Mouse (Mus musculus) kidney, embryonic 15.5 days (tissue): ENCODE results near the gene Aqp9. TPM values are rescaled to one million over a fixed set of nuclear protein-coding genes. Genes with fewer than 3 reads are reported as not detected.
A peak's percentile ranks its signal among the peaks of the same experiment; 100 is the strongest.

ENCODE experiments used
- ATAC-seq: fragments of 200-750 bp; cut with Nextera tagmentation; replicated peaks from 2 replicates; pipeline ENCODE4 v1.8.0; 2017; ENCODE audit warnings: moderate TSS enrichment; ENCODE audit not compliant: low FRiP score
- H3K27ac ChIP-seq: fragments of 300-500 bp; sonication (generic); 2 replicates; pipeline ENCODE4 v1.5.1; 2015; ENCODE audit warnings: mild to moderate bottlenecking, inconsistent platforms
- H3K27me3 ChIP-seq: fragments of 300-500 bp; sonication (generic); 2 replicates; pipeline ENCODE4 v1.6.1; 2015; ENCODE audit warnings: inconsistent platforms
- H3K36me3 ChIP-seq: fragments of 300-500 bp; sonication (generic); 2 replicates; pipeline ENCODE4 v1.6.1; 2015; ENCODE audit warnings: inconsistent platforms
- H3K4me1 ChIP-seq: fragments of 300-500 bp; sonication (generic); 2 replicates; pipeline ENCODE4 v1.6.1; 2015; ENCODE audit warnings: inconsistent platforms
- H3K4me2 ChIP-seq: fragments of 300-500 bp; sonication (generic); 2 replicates; pipeline ENCODE4 v1.6.1; 2015; ENCODE audit warnings: moderate library complexity, mild to moderate bottlenecking, inconsistent platforms
- H3K4me3 ChIP-seq: fragments of 300-500 bp; sonication (generic); replicated peaks from 2 replicates; pipeline ENCODE4 v1.5.1; 2015; ENCODE audit warnings: mild to moderate bottlenecking, inconsistent platforms
- H3K9ac ChIP-seq: fragments of 300-500 bp; sonication (generic); 2 replicates; pipeline ENCODE4 v1.6.1; 2015; ENCODE audit warnings: mild to moderate bottlenecking, inconsistent platforms
- H3K9me3 ChIP-seq: fragments of 300-500 bp; sonication (generic); replicated peaks from 2 replicates; pipeline ENCODE4 v1.6.1; 2016; ENCODE audit warnings: inconsistent platforms
- WGBS: fragments of 180-500 bp; shearing (Covaris S2); methylation state at CpG from one replicate; pipeline ENCODE4 v1.1.7; 2015; ENCODE audit warnings: mixed read lengths; 5-methylcytosine and 5-hydroxymethylcytosine counted together
- polyA plus RNA-seq: library from polyadenylated mRNA; unstranded; fragments of >200 nt; fragmentation: Nextera tagmentation; extraction: Ambion mirVana; gene quantifications from 2 replicates; pipeline ENCODE4 v1.2.1, GENCODE M21; 2015

The Aqp9 gene
- polyA plus RNA-seq, 1 experiment from 2014 or later = 0.22 TPM

DNA sequence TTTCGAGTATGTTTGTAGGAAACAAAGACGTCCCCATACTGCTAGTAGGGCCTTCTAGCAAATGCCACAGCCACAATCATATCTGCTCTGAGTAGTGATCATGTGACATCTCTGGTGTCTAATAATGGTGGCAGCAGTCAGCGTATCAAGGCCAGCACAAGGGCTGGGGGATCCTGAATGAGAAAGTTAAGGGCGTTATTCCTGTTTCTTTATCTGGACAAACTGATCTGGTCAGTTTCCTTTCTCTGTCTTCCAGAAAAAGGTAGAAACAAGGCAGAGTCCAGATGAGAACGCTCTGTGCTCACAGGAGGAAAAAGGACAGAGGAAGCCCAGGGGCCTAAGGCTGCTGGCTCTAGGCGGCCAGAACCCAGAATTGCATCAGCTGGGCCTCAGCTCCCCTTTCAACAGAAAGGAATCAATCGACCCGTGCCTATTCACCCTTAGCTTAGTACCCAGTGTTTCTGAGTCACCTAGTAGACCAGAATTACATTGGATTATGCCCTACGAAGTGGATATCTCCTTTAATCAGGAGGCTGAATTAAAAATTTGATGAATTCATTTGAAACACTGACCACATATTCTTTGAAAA, 11.9 kb downstream of the Aqp9 start:
- Histone ChIP-seq H3K4me3 (no peak overlapping the region), H3K4me2 (no peak overlapping the region), H3K9me3 (no peaks in the 10 kb centered on the region), H3K27ac (no peak overlapping the region), H3K27me3 (no peaks in the 10 kb centered on the region), H3K9ac (no peak overlapping the region), H3K4me1 (no peaks in the 10 kb centered on the region), H3K36me3 (no peaks in the 10 kb centered on the region)
- ATAC-seq = no peak
- WGBS = 70% methylated on average over 9 of the region's 9 CpGs

DNA sequence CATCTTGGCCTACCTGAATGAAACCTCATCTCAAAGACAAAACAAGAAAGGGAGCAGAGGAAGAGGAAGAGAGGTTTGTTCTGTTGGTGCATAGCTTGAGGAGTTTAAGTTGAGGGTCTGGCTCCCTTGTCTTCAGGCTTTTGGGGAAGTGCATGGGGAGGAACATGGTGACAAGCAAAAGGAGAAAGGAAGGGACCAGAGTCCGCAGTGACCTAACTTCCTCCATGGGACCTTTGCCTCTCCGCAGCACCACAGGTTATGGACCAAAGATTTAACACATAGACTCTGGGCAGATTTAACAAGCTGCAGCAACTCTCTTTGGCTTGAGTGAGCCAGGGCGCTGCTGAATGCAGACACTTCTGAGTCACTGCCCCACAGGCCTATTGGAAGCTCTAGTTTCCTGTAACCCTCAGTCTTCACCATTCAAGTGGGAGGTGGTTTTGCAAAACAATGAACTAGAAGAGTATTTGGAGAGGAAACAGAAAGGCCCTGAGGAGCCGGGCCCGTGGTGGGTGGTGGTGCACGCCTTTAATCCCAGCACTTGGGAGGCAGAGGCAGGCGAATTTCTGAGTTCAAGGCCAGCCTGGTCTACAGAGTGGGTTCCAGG, 13.0 kb downstream of the Aqp9 start:
- Histone ChIP-seq H3K36me3 (no peaks in the 10 kb centered on the region), H3K27me3 (no peaks in the 10 kb centered on the region), H3K4me2 (no peak overlapping the region), H3K4me1 (no peaks in the 10 kb centered on the region), H3K4me3 (no peak overlapping the region), H3K9ac (no peak overlapping the region), H3K27ac (no peak overlapping the region), H3K9me3 (no peaks in the 10 kb centered on the region)
- WGBS = 86% methylated on average over 7 of the region's 7 CpGs
- no peak for ATAC-seq

DNA sequence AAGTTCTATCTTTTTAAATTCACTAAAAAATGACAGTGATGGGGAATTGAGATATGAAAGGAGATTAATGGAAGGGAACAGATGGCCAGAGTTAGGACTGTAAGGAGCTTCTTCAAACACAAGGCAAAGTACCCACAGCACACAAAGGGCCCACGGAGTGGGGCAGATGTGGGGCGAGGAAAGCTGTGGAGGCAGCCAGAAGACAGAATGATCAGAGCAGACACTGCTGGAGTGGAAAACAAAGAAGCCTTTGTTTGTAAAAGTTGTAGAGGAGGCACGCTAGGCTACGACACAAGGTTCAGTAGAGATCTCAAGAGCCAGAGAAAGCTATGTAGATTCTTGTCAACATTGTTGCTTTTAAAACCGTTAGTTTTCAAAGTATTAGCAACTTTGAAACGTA, 17.1 kb downstream of the Aqp9 start:
- Histone ChIP-seq H3K4me1 (no peaks in the 10 kb centered on the region), H3K27me3 (no peaks in the 10 kb centered on the region), H3K27ac (no peak overlapping the region), H3K4me2 (no peak overlapping the region), H3K36me3 (no peaks in the 10 kb centered on the region), H3K9ac (no peak overlapping the region), H3K4me3 (no peak overlapping the region), H3K9me3 (no peaks in the 10 kb centered on the region)
- no peak for ATAC-seq
- WGBS = 79% methylated on average over 6 of the region's 6 CpGs

DNA sequence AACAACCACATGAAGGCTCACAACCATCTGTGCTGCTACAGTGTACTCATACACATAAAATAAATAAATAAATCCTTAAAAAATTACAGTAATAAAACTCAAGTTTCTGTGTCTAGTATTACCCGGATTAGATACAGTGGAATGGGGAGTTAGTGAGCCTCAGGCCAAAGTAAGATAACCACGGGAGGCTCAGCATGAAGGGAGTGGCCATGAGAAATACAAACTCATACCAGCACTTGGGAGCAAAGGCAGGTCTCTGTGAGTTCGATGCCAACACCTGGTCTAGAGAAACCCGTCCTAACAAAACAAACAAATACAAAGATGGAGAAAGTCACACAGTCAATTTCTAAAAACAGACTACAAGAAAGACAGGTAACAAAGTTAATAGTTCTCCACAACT, 18.3 kb downstream of the Aqp9 start:
- no peak for ATAC-seq
- Histone ChIP-seq H3K36me3 (no peaks in the 10 kb centered on the region), H3K4me1 (no peaks in the 10 kb centered on the region), H3K4me3 (no peak overlapping the region), H3K4me2 (no peak overlapping the region), H3K9ac (no peak overlapping the region), H3K27me3 (no peaks in the 10 kb centered on the region), H3K27ac (no peak overlapping the region), H3K9me3 (no peaks in the 10 kb centered on the region)
- 79% methylated on average over 4 of the region's 4 CpGs for WGBS

DNA sequence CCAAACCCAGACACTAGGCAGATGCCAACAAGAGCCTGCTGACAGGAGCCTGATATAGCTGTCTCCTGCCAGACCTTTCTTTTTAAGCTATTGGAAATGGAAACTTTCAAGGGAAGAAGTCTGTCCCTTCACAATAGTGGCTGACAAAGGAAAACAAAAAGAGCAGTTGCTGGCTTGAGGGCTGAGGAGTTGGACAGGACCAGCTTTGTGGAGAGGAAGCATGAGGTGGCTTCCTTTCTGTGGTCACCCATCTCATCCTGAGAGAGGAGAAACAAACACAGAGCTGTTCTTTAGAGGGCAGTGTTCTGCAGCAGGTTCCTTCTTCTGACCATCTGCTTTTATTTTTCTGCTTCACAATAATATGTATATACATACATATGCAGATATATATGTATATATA, 19.6 kb downstream of the Aqp9 start:
- Histone ChIP-seq H3K9ac (no peak overlapping the region), H3K27me3 (no peaks in the 10 kb centered on the region), H3K36me3 (no peaks in the 10 kb centered on the region), H3K4me2 (no peak overlapping the region), H3K4me1 (no peaks in the 10 kb centered on the region), H3K9me3 (no peaks in the 10 kb centered on the region), H3K4me3 (no peak overlapping the region), H3K27ac (no peak overlapping the region)
- no peak for ATAC-seq

DNA sequence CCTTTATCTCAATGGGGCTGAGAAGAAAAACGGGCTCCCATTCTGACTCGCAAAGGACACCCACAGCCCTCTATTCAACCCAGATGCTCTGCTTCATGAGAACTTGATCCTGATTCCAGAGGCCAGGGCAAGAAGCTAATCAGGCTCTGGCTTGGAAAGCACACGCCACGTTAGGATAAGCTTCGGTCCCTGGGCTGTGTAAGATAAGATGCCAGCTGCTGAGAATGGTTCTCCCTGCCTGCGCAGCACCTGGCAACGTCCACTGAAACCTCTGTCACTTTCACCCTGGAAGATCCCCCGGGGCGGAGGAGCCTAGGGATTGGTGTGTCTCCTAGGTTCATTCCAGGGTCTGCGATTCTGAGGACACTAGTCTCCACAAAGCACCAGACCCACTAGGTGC, 22.3 kb downstream of the Aqp9 start:
- Histone ChIP-seq H3K4me2 (no peak overlapping the region), H3K36me3 (no peaks in the 10 kb centered on the region), H3K27me3 (no peaks in the 10 kb centered on the region), H3K9me3 (no peaks in the 10 kb centered on the region), H3K9ac (no peak overlapping the region), H3K4me3 (no peak overlapping the region), H3K27ac (no peak overlapping the region), H3K4me1 (no peaks in the 10 kb centered on the region)
- WGBS = 90% methylated on average over 10 of the region's 10 CpGs
- 0 out of 2 replicates have a peak, but pooled peaks have one; percentile 43 for ATAC-seq

DNA sequence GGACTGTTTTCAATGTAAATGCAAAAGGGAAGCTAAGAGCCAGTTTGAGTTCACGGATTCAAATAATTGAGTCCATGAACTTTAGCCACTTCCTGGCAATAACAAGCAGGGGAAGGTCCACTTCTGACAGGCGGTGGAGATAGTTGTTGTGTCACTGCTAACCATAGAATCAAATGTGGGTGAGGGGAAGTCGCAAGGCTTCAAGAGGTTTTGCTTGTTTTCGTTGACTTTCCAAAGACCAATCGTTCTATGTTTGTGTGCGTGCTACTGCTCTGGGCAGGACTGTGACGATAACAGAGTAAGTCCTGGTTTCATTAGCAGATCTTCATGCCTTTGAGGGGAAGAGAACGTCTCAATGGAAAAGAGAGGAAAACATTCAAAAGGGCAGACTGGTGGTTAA, 28.3 kb downstream of the Aqp9 start:
- no peak overlapping the region for H3K4me3 ChIP-seq
- no peak overlapping the region for H3K27ac ChIP-seq
- H3K4me2 ChIP-seq = no peak overlapping the region
- no peaks in the 10 kb centered on the region for H3K9me3 ChIP-seq
- H3K4me1 ChIP-seq = 0 out of 2 replicates have a peak, but pooled peaks cover 7% of the 10 kb centered on the region
- H3K9ac ChIP-seq = no peak overlapping the region
- H3K36me3 ChIP-seq = no peaks in the 10 kb centered on the region
- WGBS = 82% methylated on average over 8 of the region's 8 CpGs
- no peak for ATAC-seq
- H3K27me3 ChIP-seq = no peaks in the 10 kb centered on the region

DNA sequence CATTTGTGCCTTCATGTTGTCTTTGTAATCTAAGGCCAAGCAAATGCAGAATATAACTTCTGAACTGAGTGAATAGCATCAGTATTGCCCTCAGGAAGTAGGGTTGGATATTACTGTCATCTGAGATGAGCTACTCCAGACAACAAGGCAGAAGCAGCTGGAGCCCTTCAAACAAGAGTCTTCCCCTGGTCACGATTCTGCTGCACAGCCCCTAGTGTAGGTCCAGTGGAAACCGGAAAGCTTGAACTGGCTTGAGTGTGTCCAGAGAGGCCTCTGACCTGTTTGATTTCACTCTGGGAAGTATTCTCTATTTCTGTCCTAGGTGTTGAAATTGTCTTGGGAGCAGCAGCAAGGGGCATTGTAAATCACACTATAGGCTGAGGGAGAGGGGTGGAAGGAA, 29.5 kb downstream of the Aqp9 start:
- ATAC-seq = no peak
- H3K4me2 ChIP-seq = no peak overlapping the region
- 0 out of 2 replicates have a peak, but pooled peaks cover 7% of the 10 kb centered on the region for H3K4me1 ChIP-seq
- no peak overlapping the region for H3K27ac ChIP-seq
- H3K9ac ChIP-seq = no peak overlapping the region
- no peaks in the 10 kb centered on the region for H3K27me3 ChIP-seq
- H3K4me3 ChIP-seq = no peak overlapping the region
- H3K36me3 ChIP-seq = no peaks in the 10 kb centered on the region
- 41% methylated on average over 2 of the region's 2 CpGs for WGBS
- no peaks in the 10 kb centered on the region for H3K9me3 ChIP-seq

DNA sequence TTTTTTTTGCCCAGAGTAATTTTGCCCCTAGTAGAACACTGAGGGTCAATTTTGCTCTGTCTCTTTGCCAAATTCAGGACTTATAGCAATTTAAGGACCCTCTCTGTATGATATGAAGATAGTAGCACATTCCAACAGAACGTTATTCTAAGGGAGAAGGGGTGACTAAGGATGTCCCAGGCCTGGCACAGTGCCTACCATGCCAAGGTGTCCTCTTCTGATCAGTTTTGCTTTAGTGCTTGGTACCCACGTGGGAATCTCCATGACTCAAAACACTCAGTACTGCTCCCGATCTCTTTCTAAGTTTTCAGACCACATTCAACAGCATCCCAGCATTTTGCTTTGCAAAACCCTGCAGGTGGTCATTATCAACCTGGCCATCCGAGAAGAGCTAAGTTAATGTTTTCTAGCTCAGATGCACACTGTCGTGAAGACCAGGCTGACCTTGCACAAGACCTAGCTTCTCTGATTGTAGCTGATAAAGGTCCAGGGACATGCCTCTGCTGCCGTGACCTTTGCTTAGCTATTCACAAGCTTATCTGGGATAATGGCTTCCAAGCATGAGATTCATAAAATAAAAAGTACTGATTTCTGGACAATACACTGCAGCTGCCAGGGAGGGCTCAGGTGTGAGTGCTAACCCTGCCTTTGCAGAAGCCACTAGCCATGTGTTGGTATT, 31.1 kb downstream of the Aqp9 start:
- no peak for ATAC-seq
- Histone ChIP-seq H3K27ac (no peak overlapping the region), H3K4me1 (0 out of 2 replicates have a peak, but pooled peaks cover 7% of the 10 kb centered on the region), H3K9ac (no peak overlapping the region), H3K4me3 (no peak overlapping the region), H3K36me3 (no peaks in the 10 kb centered on the region), H3K27me3 (no peaks in the 10 kb centered on the region), H3K4me2 (no peak overlapping the region), H3K9me3 (no peaks in the 10 kb centered on the region)
- 68% methylated on average over 6 of the region's 6 CpGs for WGBS

DNA sequence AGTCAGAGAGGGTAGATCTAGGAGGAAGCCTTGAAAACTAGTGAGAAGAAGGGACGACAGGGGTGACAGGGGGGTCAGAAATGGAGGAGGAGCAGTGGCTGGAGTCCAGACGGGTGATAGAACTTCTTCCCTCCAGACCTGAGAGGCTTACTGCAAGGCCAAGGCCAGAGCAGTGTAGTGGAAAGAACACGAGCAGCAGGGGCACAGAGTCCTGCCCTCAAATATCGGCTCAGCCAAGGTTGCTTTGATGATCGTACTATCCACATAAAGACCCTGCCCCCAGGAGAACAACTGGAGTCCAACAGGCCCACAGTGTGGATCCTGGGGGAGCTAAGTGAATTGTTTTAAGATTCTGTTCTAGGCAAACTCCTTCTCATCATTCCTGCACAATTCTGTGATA, 33.4 kb downstream of the Aqp9 start:
- Histone ChIP-seq H3K27ac (no peak overlapping the region), H3K9ac (no peak overlapping the region), H3K9me3 (no peaks in the 10 kb centered on the region), H3K36me3 (no peaks in the 10 kb centered on the region), H3K27me3 (no peaks in the 10 kb centered on the region), H3K4me1 (0 out of 2 replicates have a peak, but pooled peaks cover 7% of the 10 kb centered on the region), H3K4me3 (no peak overlapping the region), H3K4me2 (no peak overlapping the region)
- no peak for ATAC-seq
- WGBS = 53% methylated on average over 5 of the region's 5 CpGs

DNA sequence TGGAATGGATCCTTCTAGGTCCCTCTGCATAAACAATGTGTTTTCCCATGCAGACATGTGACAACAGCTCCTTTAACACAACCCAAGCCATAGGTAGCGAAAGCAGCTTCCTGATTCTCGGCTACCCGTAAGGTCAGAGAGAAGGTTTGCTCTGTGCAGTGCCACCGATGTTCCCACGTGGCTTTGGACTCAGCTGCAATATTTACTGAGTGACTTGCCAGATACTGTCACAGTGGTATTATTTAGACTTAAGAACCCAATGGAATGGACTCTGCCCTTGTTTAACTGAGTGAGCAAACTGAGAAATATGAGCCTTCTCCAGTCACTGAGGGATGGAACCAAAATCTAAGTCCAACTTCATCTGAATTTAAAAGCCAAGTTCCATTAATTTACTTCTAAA, 35.3 kb downstream of the Aqp9 start:
- Histone ChIP-seq H3K27me3 (no peaks in the 10 kb centered on the region; the same call in 1 of the 2 replicates), H3K9me3 (no peaks in the 10 kb centered on the region), H3K4me1 (no peaks in the 10 kb centered on the region), H3K4me3 (no peak overlapping the region), H3K9ac (no peak overlapping the region), H3K4me2 (no peak overlapping the region), H3K36me3 (no peaks in the 10 kb centered on the region), H3K27ac (no peak overlapping the region)
- no peak for ATAC-seq
- WGBS = 82% methylated on average over 5 of the region's 5 CpGs

DNA sequence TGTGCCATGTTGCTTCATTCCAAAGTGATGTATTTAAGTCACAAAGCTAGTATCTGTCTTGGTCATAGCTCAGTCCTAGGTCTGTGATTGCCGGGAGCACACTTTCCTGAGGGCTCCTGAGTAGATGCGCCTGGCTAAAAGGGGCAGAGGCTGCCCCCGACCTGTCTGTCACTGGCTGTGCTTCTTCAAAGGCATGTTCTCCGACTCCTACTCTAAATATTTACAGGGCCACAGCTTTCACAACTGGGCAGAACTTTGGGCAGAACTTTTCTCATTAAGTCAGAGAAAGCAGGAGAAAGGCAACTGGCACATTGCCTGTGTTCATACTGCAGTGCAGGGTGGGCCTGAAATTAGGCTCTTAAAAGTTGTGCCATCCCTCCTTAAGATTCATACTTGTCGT, 36.7 kb downstream of the Aqp9 start:
- Histone ChIP-seq H3K9ac (no peak overlapping the region), H3K9me3 (no peaks in the 10 kb centered on the region), H3K27me3 (no peaks in the 10 kb centered on the region; the same call in 1 of the 2 replicates), H3K27ac (no peak overlapping the region), H3K4me1 (no peaks in the 10 kb centered on the region), H3K4me3 (no peak overlapping the region), H3K4me2 (no peak overlapping the region), H3K36me3 (no peaks in the 10 kb centered on the region)
- 72% methylated on average over 5 of the region's 5 CpGs for WGBS
- no peak for ATAC-seq
